Mouse (Mus musculus) adrenal gland, adult (tissue): ENCODE data around the gene Tmem116.
"Not testable (repeated sequence)": the region's sequence is repeated elsewhere in the genome, so short reads cannot be mapped to it uniquely, and the experiment has no call there.

Experiments used
- DNase-seq, 2 experiments: peaks; one replicate each; pipeline ENCODE4 v3.0.0; 2022 to 2023; ENCODE audit warnings: low spot score in 1 of 2; ENCODE audit not compliant: inconsistent age in 2 of 2

The Tmem116 gene

GRCm38 (mm10) chr5:121462171-121462502 is 10.4 kb downstream of the Tmem116 start:
- peak in 1 of 2 experiments; percentile 12 for DNase-seq

GRCm38 (mm10) chr5:121462967-121463366 is 11.3 kb downstream of the Tmem116 start:
- DNase-seq = no peak

DNA sequence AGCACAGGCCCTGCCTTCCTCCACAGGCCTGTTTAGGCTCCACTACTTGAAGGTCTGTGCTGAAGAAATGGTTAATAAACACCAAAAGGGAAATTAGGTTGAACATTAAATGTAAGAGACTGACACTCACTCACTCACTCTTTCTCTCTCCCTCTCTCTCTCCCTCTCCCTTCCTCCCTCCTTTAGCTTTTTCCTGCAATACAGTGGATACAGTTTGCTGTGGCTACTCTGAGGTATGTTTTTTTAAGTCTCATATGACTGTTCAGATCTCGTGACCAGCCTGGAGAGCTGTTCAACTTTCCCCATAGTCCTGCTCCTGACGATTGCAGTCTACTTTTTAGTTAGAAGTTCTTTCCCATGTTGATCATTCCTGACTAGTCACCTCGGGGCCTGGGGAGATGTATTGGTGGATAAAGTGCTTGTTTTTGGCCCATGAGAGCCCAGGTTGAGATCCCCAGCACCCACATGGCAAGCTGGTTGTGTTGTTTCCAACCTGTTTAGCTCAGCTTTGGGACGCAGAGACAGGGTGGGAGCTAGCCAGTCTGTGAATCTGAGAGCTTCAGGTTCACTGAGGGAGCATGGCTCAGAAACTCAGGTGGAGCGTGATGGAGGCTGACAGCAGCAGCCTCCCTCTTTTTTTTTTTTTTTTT is 12.0 kb downstream of the Tmem116 start:
- no peak for DNase-seq

DNA sequence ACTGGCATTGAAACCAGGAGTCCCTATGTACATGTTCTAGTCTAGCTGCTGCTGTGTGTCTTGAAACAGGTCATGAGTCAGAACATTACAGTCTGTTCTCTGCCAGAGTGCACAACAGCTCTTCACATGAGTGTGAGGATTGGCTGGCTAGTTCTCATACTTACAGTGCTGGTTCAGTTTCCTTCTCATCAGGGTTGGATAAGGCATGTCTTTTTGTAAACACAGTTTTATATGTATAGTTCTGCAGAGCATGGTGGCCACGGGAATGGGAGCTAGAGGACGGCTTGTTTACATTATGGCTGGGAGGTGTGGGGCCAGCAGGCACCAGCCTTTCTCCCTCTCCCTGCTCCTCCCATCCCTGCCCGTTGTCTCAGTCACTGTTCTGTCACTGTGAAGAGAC is 17.9 kb downstream of the Tmem116 start:
- peak in 1 of 2 experiments; percentile 25 for DNase-seq

DNA sequence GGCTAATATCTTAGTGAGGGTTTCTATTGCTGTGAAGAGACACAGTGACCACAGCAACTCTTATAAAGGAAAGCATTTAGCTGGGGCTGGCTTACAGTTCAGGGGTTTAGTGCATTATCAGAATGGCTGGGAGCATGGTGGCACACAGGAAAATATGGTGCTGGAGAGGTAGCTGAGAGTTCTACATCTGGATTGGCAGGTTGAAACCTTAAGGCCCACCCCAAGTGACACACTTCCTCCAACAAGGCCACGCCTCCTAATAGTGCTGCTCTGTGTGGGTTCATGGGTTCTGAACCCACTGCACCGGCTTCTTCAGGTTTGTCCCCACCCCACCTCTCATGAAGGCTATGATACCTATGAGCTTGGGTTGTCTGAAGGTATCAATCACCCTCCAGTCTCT is 20.7 kb downstream of the Tmem116 start:
- DNase-seq = no peak

DNA sequence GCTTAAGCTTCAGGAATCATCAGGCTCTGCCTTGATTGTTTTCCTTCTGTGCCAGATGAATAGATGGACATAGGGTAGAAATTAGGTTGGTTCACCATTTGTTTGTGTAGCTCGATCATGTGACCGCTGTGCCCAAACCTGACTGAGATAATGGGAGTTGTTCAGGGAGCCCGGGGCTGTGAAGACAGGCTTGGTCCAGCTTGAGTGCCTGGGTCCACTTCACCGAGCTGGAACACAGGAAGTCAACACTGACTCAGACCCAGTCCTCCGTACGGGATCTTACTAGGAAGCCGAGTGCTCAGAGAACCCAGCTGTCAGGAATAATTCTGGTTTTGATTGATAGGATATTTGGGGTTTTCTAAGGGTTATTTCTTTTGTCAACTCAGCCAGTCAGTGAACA is 22.9 kb downstream of the Tmem116 start:
- no peak for DNase-seq

DNA sequence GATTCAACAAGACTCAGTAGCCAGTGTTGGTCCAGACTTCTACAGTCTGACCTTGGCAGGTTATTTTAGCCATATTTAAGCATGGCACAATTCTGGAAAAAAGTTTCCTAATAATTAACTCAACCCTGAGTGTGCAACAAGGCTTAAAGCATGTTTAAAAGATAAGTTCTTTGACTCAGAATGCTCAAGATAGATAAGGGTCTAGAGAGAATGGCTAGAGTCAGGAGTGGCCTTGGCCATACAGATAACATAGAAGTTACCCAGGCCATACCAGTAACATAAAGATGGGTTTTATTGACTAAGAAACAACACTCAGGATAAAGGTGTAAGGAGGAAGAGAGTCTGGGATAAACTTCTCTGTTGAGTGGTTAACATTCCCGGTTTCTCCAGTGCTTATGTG is 24.3 kb downstream of the Tmem116 start:
- no peak for DNase-seq

- DNase-seq = peak in 1 of 2 experiments; percentile 85
Observed at GRCm38 (mm10) chr5:121477680-121478079, 26.0 kb downstream of the Tmem116 start.

GRCm38 (mm10) chr5:121484801-121485200 is 33.1 kb downstream of the Tmem116 start:
- DNase-seq = no peak

- no peak for DNase-seq
Observed at GRCm38 (mm10) chr5:121493305-121493704, 41.6 kb downstream of the Tmem116 start.

- DNase-seq = no peak
Observed at GRCm38 (mm10) chr5:121500719-121501118, 49.0 kb downstream of the Tmem116 start.

- DNase-seq = not testable (repeated sequence)
Observed at GRCm38 (mm10) chr5:121501424-121501996, 49.8 kb downstream of the Tmem116 start.

DNA sequence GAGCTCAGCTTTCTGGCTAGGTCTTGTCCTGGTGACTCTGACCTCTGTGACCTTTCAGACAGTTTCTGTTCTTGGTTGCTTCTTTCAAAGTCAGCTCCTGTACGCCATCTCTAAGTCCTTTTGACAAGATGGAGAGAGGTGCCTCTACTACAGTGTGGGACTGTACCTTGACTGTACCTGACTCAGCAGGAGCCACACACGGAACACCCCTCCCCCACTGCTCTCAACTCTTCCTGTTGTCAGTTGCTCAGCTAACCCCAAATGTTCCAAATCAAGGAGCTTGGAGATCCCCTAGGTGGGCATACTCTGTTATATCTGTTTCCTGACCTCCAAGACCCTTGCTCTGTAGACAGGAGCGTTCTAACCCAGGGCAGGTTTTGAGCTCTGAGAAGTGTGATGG is 51.5 kb downstream of the Tmem116 start, which contains the start of gene Adam1b:
Adam1b (minus strand) TSS at position 205 of the 400 bp plus-strand sequence.
- no peak for DNase-seq

DNA sequence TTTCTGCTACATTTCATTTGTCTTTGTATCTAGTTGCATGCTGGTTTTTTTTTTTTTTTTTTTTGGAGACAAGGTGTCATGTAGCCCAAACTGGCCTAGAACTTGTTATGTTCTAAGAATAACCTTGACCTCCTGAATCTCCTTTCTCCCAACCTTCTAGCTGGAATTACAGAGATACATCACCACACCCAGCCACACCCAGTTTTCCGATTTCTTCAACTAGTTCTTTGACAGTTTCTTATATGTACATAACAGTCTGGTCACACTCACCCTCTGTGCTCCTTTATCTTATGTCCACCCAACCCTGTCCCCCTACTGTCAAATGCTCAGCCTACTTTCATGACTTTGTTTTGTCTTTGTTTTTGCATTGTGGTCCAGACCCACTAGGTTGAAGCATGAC is 55.2 kb downstream of the Tmem116 start:
- DNase-seq = no peak

- no peak for DNase-seq
Observed at GRCm38 (mm10) chr5:121510009-121510408, 58.3 kb downstream of the Tmem116 start.

GRCm38 (mm10) chr5:121518983-121519382 is 67.3 kb downstream of the Tmem116 start:
- no peak for DNase-seq

DNA sequence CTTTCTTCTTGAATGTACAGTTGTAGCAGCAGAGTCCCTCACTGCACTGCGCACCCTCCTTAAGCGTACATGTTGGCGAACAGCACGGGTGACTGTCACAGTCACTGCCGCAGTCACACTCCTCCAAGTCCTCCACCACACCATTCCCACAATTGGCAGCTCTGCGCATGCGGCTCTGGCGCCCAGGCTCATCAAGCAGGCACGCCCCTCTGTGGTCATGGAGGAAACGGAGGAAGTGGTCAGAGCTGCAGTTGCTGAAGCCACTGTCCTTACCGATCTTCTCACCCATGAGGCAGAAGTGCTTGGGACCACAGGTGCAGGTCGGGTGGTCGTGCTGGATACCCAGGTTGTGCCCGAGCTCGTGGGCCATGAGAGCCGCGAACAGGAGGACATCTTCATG is 68.1 kb downstream of the Tmem116 start:
- not testable (repeated sequence) for DNase-seq

GRCm38 (mm10) chr5:121525774-121526450 is 74.2 kb downstream of the Tmem116 start:
- no peak for DNase-seq

GRCm38 (mm10) chr5:121526526-121526925 is 74.8 kb downstream of the Tmem116 start:
- peak; percentile 39 to 82 for DNase-seq

DNA sequence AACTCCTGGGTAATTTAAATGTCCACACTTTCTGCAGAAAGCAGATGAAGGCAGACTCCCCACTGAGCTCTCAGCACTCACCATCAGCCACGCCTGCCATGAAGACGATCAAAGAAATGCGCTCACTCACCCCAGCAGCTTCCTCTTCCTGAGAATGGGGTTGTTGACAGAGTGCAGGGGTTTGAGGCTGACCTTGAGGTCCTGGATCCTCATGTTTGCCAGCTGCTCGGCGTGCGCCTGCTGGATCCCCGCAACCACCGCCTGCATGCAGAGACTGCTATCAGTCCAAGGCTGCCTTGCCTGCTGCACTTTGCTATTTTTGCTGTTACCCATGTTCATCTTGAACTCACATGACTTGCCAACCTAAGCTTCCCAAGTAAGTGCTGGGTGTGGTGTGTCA is 75.3 kb downstream of the Tmem116 start:
- peak in 1 of 2 experiments; percentile 64 for DNase-seq

DNA sequence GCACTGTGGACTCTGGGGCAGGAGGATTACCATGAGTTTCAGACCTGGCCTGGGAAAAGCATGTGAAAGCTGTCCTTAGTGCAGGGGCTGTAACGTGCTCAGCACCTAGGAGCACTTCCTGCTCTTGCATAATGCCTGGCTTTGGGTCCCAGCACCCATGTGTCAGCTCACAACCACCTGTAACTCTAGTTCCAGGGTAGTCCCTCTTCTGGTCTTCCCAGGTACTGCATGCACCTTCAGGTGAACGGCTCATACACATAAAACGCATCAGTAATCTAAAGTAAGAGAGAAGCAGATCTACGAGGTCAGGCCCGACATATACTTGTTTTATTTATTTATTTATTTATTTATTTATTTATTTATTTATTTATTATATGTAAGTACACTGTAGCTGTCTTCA is 82.8 kb downstream of the Tmem116 start:
- no peak for DNase-seq

DNA sequence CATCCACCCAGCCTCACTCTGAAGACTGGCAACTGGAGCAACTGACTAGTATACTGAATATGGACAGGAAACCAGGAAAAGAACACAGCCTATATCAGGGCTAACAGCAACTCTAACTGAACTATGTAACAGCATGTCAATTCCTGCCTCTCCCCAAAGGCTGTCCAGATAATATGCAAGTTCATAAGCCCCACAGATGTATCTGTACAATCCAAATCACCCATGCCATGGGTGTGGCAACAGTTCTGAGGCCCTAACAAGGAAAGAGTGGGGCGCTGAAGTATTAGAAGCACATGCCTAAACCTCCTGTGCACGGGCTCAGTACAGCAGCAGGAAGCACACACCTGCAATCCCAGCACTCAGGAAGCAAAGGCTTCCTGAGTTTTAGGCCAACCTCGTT is 83.4 kb downstream of the Tmem116 start:
- DNase-seq = no peak
